Mouse (Mus musculus) heart, adult 2 months (tissue): ENCODE data around the gene C1qtnf5.

Experiments used
- CTCF ChIP-seq: fragments of 200-600 bp; IDR thresholded peaks from 2 replicates; pipeline ENCODE4 v1.8.1; 2022; ENCODE audit warnings: antibody characterized with exemption, mild to moderate bottlenecking, moderate library complexity
- EP300 ChIP-seq: fragments of 200-500 bp; IDR thresholded peaks from 2 replicates; pipeline ENCODE4 v1.6.1; 2011; ENCODE audit warnings: low read depth, low read length, control low read depth; ENCODE audit not compliant: insufficient read depth
- POLR2A ChIP-seq: fragments of 200-500 bp; IDR thresholded peaks from 2 replicates; pipeline ENCODE4 v1.6.1; 2011; ENCODE audit warnings: mild to moderate bottlenecking, low read depth, low read length, control low read depth; ENCODE audit not compliant: insufficient read depth

DNA sequence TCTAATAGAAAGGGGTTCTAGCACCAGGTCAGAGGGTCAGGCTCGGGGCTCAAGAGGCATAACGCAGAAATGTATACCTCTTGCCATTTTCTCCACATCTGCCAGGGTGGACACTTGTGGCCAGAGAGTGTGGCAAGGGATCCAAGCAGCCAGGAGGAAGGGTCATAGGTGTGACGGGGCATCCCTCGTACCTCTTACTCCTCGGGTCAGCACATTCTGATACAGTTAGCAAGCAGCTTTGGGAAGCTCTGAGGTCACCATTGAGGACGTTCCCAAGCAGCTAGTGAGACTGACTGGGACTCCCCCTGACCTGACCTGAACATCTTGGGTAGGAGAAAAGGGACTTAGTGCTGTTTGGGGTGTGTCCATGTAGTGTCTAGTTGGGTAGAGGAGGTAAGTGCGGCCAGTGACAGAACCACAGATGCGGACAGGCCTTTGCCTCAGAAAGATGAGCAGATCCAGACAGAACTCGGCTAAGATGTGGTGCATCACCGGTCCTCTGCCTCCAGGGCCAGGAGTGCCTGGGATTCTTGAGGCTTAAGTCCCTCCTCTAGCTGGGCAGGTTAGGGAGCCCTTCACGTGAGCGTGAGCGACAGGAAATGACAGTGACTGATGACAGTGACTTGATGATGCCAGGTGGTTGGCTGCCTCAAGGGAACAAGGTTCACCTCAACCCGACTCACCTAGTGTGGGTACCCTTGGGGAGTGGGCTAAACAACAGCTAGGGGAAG lies 36.8 kb upstream of the C1qtnf5 start:
- no peak for TF ChIP-seq POLR2A
- TF ChIP-seq CTCF = no peak
- TF ChIP-seq EP300 = no peak
